Mouse (Mus musculus) heart, embryonic 14.5 days (tissue): Measurements from ENCODE around the gene Fance. TPM values are rescaled to one million over a fixed set of nuclear protein-coding genes. Genes with fewer than 3 reads are reported as not detected.

Experiments
- ATAC-seq: fragments of 200-750 bp; cut with Nextera tagmentation; 2 replicates; pipeline ENCODE4 v1.8.0; 2017; ENCODE audit warnings: low read depth, moderate TSS enrichment; ENCODE audit not compliant: insufficient number of reproducible peaks, insufficient read depth, low FRiP score
- H3K27ac ChIP-seq, 2 experiments: fragments of 200-500 bp in 1 of 2; fragments of 300-500 bp in 1 of 2; sonication (generic) in 1 of 2; replicated peaks in 1 of 2; 2 replicates each; pipeline ENCODE4 v1.5.1; 2012 to 2014; ENCODE audit warnings: low read depth in 2 of 2, low read length in 2 of 2, control low read depth in 1 of 2, mild to moderate bottlenecking in 1 of 2, mixed read lengths in 1 of 2; ENCODE audit not compliant: control insufficient read depth in 1 of 2, insufficient read depth in 1 of 2
- H3K27me3 ChIP-seq: fragments of 300-500 bp; sonication (generic); 2 replicates; pipeline ENCODE4 v1.6.1; 2014; ENCODE audit warnings: mild to moderate bottlenecking, low read length, control low read depth; ENCODE audit not compliant: control insufficient read depth, insufficient read depth
- H3K36me3 ChIP-seq: fragments of 300-500 bp; sonication (generic); 2 replicates; pipeline ENCODE4 v1.6.1; 2014; ENCODE audit warnings: mild to moderate bottlenecking, control low read depth, low read length, mixed read lengths; ENCODE audit not compliant: control insufficient read depth, insufficient read depth
- H3K4me1 ChIP-seq, 2 experiments: fragments of 200-500 bp in 1 of 2; fragments of 300-500 bp in 1 of 2; sonication (generic) in 1 of 2; 2 replicates each; pipeline ENCODE4 v1.6.1; 2012 to 2014; ENCODE audit warnings: low read length in 2 of 2, control low read depth in 1 of 2, mixed read lengths in 1 of 2; ENCODE audit not compliant: control insufficient read depth in 2 of 2, insufficient read depth in 2 of 2
- H3K4me2 ChIP-seq: fragments of 300-500 bp; sonication (generic); 2 replicates; pipeline ENCODE4 v1.6.1; 2014; ENCODE audit warnings: mild to moderate bottlenecking, low read length
- H3K4me3 ChIP-seq, 2 experiments: fragments of 200-500 bp in 1 of 2; fragments of 300-500 bp in 1 of 2; sonication (generic) in 1 of 2; 2 replicates each; pipeline ENCODE4 v1.5.1; 2012 to 2014; ENCODE audit warnings: low read length in 2 of 2, mild to moderate bottlenecking in 2 of 2, control low read depth in 1 of 2, low read depth in 1 of 2, moderate library complexity in 1 of 2; ENCODE audit not compliant: control insufficient read depth in 1 of 2, insufficient read depth in 1 of 2
- H3K9ac ChIP-seq: fragments of 300-500 bp; sonication (generic); 2 replicates; pipeline ENCODE4 v1.6.1; 2014; ENCODE audit warnings: mild to moderate bottlenecking, low read length
- H3K9me3 ChIP-seq: fragments of 300-500 bp; sonication (generic); 2 replicates; pipeline ENCODE4 v1.6.1; 2016; ENCODE audit warnings: low read length, control low read depth; ENCODE audit not compliant: control insufficient read depth
- WGBS: fragments of 180-500 bp; shearing (Covaris S2); extraction: QIAGEN DNeasy Blood & Tissue Kit; methylation state at CpG from one replicate; pipeline ENCODE4 v1.1.7; 2014; 5-methylcytosine and 5-hydroxymethylcytosine counted together
- polyA plus RNA-seq: library from polyadenylated mRNA; unstranded; fragments of >200 nt; fragmentation: Nextera tagmentation; extraction: Ambion mirVana; gene quantifications from 2 replicates; pipeline ENCODE4 v1.2.1, GENCODE M21; 2014

Fance gene
- polyA plus RNA-seq, 1 experiment from 2014 or later = 19.5 TPM

- H3K27ac ChIP-seq = no peak overlapping the region
- H3K9ac ChIP-seq = no peak overlapping the region
- no peaks in the 10 kb centered on the region for H3K27me3 ChIP-seq
- ATAC-seq = no peak
- H3K9me3 ChIP-seq = no peaks in the 10 kb centered on the region
- H3K4me1 ChIP-seq = peaks cover 18 to 28% of the 10 kb centered on the region in 2 experiments
- no peak overlapping the region for H3K4me2 ChIP-seq
- WGBS = 85% methylated on average over 14 of the region's 14 CpGs
- H3K4me3 ChIP-seq = no peak overlapping the region
- no peaks in the 10 kb centered on the region for H3K36me3 ChIP-seq
These were observed 36.1 kb upstream of the Fance start for GRCm38 (mm10) chr17:28277226-28277625.

GRCm38 (mm10) chr17:28277721-28278120 is 35.6 kb upstream of the Fance start:
- Histone ChIP-seq H3K9ac (no peak overlapping the region), H3K4me1 (peaks cover 14 to 26% of the 10 kb centered on the region in 2 experiments), H3K36me3 (no peaks in the 10 kb centered on the region), H3K27me3 (no peaks in the 10 kb centered on the region), H3K4me2 (no peak overlapping the region), H3K9me3 (no peaks in the 10 kb centered on the region), H3K4me3 (no peak overlapping the region), H3K27ac (no peak overlapping the region)
- ATAC-seq = no peak
- WGBS = 85% methylated on average over 10 of the region's 10 CpGs

DNA sequence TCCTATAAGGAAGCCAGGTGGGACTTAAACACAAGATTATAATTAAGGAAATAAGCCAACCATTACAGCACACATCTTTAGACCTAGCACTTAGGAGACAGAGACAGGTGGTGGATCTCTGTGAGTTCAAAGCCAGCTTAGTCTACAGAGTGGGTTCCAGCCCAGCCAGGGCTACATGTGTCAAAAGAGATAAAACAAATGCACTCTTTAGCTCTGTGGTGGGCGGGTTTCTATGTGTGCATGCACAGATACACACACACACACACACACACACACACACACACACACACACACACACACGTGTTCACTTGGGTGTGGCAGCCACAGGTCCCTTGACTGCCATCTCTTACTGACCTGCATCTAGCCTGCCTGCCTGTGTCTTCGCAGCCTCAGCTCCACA is 35.2 kb upstream of the Fance start:
- Histone ChIP-seq H3K36me3 (no peaks in the 10 kb centered on the region), H3K27ac (no peak overlapping the region), H3K4me1 (peaks cover 14 to 23% of the 10 kb centered on the region in 2 experiments), H3K4me3 (no peak overlapping the region), H3K9ac (no peak overlapping the region), H3K27me3 (no peaks in the 10 kb centered on the region), H3K9me3 (no peaks in the 10 kb centered on the region), H3K4me2 (no peak overlapping the region)
- 77% methylated on average over 3 of the region's 3 CpGs for WGBS
- ATAC-seq = no peak

DNA sequence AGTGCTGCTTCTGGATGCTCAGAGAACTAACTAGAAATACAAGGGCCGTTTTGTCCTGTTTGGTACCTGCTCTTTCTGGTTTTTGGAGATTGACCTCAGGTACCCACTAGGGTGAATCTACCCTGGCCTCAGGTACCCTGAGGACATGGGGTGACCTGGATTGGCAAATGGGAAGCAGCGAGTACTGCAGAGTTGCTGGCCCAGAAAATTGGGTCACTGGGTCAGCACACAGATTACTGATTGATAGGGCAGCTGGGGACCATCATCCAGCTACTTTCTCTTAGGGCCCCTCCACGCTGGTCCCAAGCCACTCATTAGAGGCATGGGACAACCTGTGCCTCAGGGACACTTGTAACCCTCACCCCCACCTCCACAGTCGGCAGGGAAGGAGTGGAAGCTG is 34.1 kb upstream of the Fance start:
- H3K4me2 ChIP-seq = no peak overlapping the region
- no peaks in the 10 kb centered on the region for H3K36me3 ChIP-seq
- H3K27ac ChIP-seq = no peak overlapping the region
- ATAC-seq = no peak
- H3K4me1 ChIP-seq = peaks cover 14 to 23% of the 10 kb centered on the region in 2 experiments
- WGBS = 61% methylated on average over 4 of the region's 4 CpGs
- H3K9me3 ChIP-seq = no peaks in the 10 kb centered on the region
- H3K4me3 ChIP-seq = no peak overlapping the region
- H3K27me3 ChIP-seq = no peaks in the 10 kb centered on the region
- H3K9ac ChIP-seq = peak overlapping the region; percentile 41; the same call in 1 of the 2 replicates

DNA sequence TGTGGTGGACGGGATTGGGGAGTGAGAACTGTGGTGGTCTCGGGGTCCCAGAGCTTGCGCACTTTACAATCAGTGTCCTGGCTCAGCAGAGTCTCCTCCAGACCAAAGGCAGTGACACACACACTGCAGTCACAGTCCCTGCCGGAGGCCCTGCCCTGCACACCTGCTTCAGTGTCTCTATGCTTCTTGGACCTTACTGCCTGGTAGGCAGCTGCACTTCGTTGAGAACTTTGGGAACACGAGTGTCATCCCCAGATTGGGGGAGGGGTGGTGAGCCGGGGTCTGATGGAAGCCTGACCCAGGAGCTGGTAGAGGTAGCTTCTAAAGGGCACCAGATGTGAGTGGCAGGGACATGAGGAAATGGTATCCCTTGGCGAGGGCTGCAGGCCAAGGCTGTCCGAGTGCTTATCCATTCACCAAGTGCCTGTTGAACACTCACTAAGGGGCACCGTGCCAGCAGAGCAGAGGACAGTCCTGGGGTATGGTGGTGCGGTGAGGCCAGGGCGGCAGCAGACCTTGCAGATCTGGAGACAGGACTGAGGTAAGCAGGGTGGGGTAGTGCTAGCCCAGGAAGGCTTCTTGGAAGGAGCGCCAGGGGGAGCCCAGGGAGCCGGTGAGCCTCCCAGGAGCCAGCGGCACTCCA is 33.4 kb upstream of the Fance start:
- WGBS = 46% methylated on average over 15 of the region's 15 CpGs

GRCm38 (mm10) chr17:28280423-28280800 is 32.9 kb upstream of the Fance start:
- 0 out of 2 replicates have a peak overlapping the region, but pooled peaks have one; percentile 6 for H3K4me2 ChIP-seq
- peaks cover 14 to 23% of the 10 kb centered on the region in 2 experiments for H3K4me1 ChIP-seq
- peak; percentile 11; the same call in 1 of the 2 replicates for ATAC-seq
- H3K27me3 ChIP-seq = no peaks in the 10 kb centered on the region
- H3K9ac ChIP-seq = peak overlapping the region; percentile 48; the same call in 1 of the 2 replicates
- 0 out of 4 replicates have a peak overlapping the region, but pooled peaks of 1 of the 2 experiments have one; percentile 28 for H3K27ac ChIP-seq
- H3K36me3 ChIP-seq = no peaks in the 10 kb centered on the region
- 58% methylated on average over 7 of the region's 7 CpGs for WGBS
- H3K4me3 ChIP-seq = no peak overlapping the region
- no peaks in the 10 kb centered on the region for H3K9me3 ChIP-seq

More for the DNA sequence above, 33.4 kb upstream of the Fance start:
- ATAC-seq = peak; percentile 72
- 0 out of 2 replicates have a peak overlapping the region, but pooled peaks have one; percentile 6 for H3K4me2 ChIP-seq
- no peaks in the 10 kb centered on the region for H3K27me3 ChIP-seq
- peaks cover 14 to 23% of the 10 kb centered on the region in 2 experiments for H3K4me1 ChIP-seq
- no peak overlapping the region for H3K4me3 ChIP-seq
- peak overlapping the region in 1 of 2 experiments; percentile 28; a peak in 1 of 4 replicates for H3K27ac ChIP-seq
- peak overlapping the region; percentile 48; the same call in 1 of the 2 replicates for H3K9ac ChIP-seq
- H3K36me3 ChIP-seq = no peaks in the 10 kb centered on the region
- H3K9me3 ChIP-seq = no peaks in the 10 kb centered on the region

- no peak overlapping the region; the same call in 1 of the 2 replicates for H3K9ac ChIP-seq
- H3K4me3 ChIP-seq = no peak overlapping the region
- ATAC-seq = no peak
- no peaks in the 10 kb centered on the region for H3K9me3 ChIP-seq
- WGBS = 45% methylated on average over 5 of the region's 5 CpGs
- no peak overlapping the region for H3K27ac ChIP-seq
- no peak overlapping the region for H3K4me2 ChIP-seq
- peaks cover 14 to 27% of the 10 kb centered on the region in 2 experiments for H3K4me1 ChIP-seq
- H3K27me3 ChIP-seq = no peaks in the 10 kb centered on the region
- H3K36me3 ChIP-seq = no peaks in the 10 kb centered on the region
These were observed 32.4 kb upstream of the Fance start for GRCm38 (mm10) chr17:28280831-28281377.
